Mouse (Mus musculus): ENCODE measurements at regions not wholly inside any gene's neighbourhood (a gene's known extent, or its start where the extent isn't known, plus 50 kb on each side); places are given as distances from the start of the nearest gene placed in this dataset.

DNA sequence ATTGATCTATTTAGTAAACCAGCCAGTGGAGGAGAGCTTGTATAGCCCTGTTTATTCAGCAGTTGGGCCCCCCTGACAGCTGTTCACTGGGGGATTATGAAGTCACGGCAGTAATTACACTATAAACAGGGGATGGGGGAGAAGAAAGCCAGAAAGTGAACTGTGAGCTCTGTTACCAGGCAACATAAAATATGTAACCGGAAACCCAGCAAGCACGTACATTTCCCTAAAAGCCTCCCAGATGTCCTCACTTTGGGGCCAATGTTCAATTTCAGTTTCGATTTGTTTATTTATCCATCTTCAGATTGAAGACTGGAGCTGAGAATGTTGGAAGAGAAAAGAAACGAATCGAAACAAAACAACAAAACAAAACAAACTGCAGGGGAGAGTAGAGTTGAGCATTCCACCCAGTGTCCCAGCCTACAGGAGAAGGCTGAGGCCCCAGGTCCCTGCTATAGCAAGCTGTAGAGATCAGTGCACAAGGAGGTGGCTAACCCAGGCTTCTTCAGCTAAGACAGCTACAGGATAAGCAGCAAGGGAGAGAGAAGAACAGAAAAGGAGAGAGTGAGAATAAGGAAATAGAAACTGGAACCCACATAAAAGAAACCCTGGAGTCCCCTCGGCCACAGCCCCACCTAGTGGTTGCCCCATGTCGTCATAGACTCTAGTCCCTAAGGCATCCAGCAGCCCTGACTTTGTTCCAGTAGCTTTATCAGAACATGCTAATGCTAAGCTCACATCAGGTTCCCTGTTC is 517.7 kb upstream of the Gm26657 start:
- intact Hi-C loops (cut with DNase I) = loop anchor here (2.0 to 5.0 kb wide), 2 partner anchors 270 to 707 kb away; no protein-coding TSS in a partner anchor
- Histone ChIP-seq H3K4me3 (peak overlapping the region; percentile 63), H3K27ac (peak overlapping the region; percentile 84)
- peak; percentile 83 for TF ChIP-seq CTCF (IDR thresholded peaks at IDR 0.05)
- DNase-seq = peak; percentile 76

DNA sequence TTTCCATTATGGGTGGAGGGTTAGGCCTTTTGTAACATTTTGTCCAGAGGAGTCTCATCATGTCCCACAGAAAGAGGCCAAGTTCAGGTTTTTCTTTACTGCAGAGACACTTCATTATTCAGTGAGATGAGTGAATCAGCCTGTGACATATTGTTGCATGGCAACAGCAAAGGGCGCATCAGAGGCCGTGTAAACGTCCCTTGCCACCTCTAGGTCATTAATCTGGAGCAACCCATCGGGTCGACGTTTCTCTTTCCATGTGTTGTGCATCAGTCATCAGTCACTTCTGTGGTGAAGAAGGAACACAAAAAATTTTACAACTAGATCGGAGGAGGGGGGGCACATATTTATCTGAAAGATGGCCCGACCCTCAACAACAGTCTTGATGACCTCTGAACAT is 519.3 kb upstream of the Gm26657 start:
- Histone ChIP-seq H3K27ac (no peak overlapping the region), H3K4me3 (no peak overlapping the region)
- intact Hi-C loops (cut with DNase I) = loop anchor here (5.0 kb wide), 1 partner anchor 272 kb away; no protein-coding TSS in a partner anchor
- TF ChIP-seq CTCF (IDR thresholded peaks at IDR 0.05) = no peak
- no peak for DNase-seq

DNA sequence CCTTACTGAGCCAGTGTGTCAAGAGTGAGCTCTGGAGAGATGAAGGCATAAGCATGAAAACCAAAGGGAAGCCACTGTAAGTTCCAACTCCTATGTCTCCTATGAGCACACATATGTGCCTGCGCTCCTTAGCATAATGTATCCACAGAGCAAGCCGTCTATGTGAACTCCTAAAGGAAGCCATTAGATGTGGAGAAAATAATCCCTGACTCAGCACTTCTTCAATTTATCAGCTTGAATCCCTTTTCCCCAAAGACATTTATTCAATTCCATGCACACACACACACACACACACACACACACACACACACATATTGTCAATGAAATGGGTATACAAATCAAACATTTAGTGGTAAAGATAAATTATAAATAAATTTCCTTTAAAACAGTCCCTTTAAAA is 530.4 kb upstream of the Gm26657 start:
- intact Hi-C loops (cut with DNase I) = no loop called here
- DNase-seq = no peak

DNA sequence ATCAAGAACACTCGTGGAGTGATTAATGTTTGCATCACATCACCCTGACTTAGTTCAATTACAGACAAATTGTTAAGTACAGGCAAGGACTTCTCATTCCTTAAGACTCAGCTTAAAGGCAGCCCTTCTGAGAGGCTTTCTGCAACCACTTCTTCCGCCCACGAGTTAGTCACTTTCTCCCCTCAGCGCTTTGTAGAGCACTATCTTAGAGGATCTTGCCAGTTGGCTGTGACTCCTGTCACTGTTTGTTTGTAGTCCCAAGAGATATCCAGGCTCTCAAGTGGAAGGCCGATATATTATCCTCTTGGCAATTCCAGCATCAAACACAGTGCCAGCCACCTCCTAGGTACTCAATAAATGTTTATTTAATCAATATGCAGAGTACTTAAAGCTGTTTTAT is 532.1 kb upstream of the Gm26657 start:
- H3K27ac ChIP-seq = no peak overlapping the region
- no peak overlapping the region for H3K4me3 ChIP-seq
- no peak for DNase-seq
- no peak for TF ChIP-seq CTCF (IDR thresholded peaks at IDR 0.05)
- intact Hi-C loops (cut with DNase I) = no loop called here

More for the DNA sequence above, 530.4 kb upstream of the Gm26657 start:
- H3K27ac ChIP-seq = no peak overlapping the region
- no peak for TF ChIP-seq CTCF (IDR thresholded peaks at IDR 0.05)
- H3K4me3 ChIP-seq = no peak overlapping the region

DNA sequence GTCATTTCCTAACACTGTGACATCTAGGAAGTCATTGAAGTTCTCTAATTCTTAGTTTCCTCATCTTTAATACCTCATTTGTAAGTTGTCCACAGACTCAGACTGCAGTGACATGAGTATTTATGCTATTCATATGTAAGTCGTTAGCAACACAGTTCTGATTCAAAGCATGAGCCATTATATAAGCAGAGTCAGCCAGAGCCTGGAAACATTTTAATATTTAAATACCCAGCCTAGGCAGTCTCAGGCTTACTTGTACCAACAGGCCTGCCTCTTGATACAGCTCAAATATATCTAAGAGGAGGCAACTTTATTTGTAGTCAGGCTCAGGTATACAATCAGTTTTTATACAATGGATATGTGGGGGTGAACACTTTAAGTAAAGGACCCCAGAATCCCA is 534.8 kb upstream of the Gm26657 start:
- no peak for TF ChIP-seq CTCF (IDR thresholded peaks at IDR 0.05)
- no peak overlapping the region for H3K4me3 ChIP-seq
- intact Hi-C loops (cut with DNase I) = no loop called here
- no peak for DNase-seq
- no peak overlapping the region for H3K27ac ChIP-seq

DNA sequence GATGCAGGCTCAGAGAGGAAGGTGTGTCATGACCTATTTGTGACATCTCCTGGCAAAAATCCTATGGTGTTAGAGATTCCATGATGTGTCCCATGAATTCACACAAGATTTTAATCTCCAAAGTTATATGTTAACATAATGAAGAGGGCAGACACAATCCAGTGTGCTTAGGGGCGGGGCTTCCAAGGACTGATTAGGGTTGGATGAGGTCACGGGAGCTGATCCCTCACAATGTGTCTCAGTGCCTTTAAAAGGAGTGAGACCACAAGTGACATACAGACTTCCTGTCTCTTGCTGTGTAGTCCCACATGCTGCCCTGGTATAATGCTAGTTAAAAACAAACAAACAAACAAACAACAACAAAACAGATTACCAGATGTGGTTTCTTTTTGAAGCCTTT is 546.5 kb upstream of the Gm26657 start:
- H3K27ac ChIP-seq = no peak overlapping the region
- intact Hi-C loops (cut with DNase I) = no loop called here
- no peak for DNase-seq
- no peak for TF ChIP-seq CTCF (IDR thresholded peaks at IDR 0.05)
- no peak overlapping the region for H3K4me3 ChIP-seq

DNA sequence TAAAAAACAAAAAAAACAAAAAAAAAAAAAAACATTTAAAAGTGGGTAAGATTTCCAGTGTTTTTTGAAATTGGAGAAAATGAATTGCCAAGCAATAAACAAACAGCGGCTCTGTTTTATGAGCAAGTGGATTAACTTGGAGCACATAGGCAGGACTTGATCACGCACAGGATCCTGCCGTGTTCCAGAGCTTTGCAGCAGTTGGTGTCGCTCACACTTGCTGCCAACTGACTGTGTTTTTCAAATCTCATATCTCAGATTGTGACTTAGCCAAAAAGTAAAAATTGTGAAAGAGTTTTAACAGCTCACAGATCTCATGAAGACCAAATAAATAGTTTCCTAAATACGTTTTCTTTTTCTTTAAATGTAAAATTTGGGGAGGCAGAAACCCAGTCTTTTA is 547.4 kb upstream of the Gm26657 start:
- H3K27ac ChIP-seq = no peak overlapping the region
- TF ChIP-seq CTCF (IDR thresholded peaks at IDR 0.05) = no peak
- intact Hi-C loops (cut with DNase I) = no loop called here
- DNase-seq = no peak
- no peak overlapping the region for H3K4me3 ChIP-seq

DNA sequence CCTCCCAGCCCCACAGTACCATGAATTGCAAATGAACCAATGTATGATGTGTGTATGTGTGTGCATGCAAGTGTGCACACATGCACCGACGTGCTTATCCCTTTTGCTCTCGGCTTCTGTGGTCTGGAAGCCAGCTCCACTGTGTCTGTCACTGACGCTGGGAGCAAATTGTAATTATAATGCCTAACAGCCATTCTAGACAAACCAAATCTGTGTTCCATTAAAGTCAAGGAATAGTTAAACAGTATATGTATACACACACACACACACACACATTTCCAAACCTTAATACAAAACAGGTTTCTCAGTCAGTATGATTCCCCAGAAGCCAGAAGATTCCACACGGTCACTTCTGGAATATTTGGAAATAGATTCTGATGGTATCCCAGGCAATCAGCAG is 560.3 kb upstream of the Gm26657 start:
- Histone ChIP-seq H3K27ac (no peak overlapping the region), H3K4me3 (no peak overlapping the region)
- no peak for TF ChIP-seq CTCF (IDR thresholded peaks at IDR 0.05)
- intact Hi-C loops (cut with DNase I) = no loop called here
- DNase-seq = no peak

DNA sequence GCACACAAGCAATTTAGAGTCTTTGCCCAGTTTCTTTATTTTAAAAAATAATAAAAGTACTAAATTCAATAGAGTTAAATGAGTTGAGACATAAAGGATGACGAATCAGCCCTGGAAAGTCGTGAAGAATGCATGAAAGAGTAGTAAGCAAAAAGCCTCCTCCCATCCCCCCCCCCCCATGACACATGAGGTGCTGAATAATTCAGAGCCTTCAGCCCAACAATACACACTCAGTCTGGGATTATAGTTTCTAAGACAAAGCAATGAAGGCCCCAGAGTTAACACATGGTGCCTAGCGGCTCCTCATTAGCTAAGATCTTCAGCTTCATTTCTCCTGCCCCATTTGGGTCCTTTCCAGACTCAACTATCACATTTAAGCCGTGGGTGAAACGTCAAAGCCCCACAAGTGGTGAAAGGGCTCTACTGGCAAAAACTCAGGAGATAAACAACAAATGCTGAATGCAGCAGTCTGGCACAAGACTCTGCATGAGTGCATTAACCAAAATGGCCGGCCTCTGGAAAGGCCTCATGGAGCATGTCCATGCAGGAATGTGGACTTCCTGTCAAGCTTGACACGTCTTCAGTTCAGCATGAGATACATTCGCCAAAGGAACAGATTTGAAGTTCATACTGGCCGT is 560.9 kb upstream of the Gm26657 start:
- no peak for TF ChIP-seq CTCF (IDR thresholded peaks at IDR 0.05)

DNA sequence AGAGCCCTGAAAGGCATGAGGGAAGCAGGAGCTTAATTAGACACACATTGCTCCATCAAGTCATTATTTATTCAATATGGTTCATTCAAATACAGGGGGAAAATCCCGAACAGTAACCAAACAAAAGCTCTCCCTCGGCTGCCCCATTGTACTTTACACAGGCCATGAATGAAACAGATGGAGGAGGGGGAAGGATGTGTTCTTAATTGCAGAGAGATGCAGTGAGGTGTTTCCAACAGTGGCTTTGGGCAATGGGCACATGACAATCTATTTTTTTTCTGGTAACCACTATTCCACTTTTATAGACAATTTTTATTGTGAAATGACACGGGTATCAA is 578.6 kb upstream of the Gm26657 start:
- Histone ChIP-seq H3K27ac (no peak overlapping the region), H3K4me3 (no peak overlapping the region)
- intact Hi-C loops (cut with DNase I) = no loop called here
- DNase-seq = no peak
- no peak for TF ChIP-seq CTCF (IDR thresholded peaks at IDR 0.05)

More for the DNA sequence above, 560.9 kb upstream of the Gm26657 start:
- intact Hi-C loops (cut with DNase I) = no loop called here
- no peak overlapping the region for H3K4me3 ChIP-seq
- no peak for DNase-seq
- no peak overlapping the region for H3K27ac ChIP-seq

DNA sequence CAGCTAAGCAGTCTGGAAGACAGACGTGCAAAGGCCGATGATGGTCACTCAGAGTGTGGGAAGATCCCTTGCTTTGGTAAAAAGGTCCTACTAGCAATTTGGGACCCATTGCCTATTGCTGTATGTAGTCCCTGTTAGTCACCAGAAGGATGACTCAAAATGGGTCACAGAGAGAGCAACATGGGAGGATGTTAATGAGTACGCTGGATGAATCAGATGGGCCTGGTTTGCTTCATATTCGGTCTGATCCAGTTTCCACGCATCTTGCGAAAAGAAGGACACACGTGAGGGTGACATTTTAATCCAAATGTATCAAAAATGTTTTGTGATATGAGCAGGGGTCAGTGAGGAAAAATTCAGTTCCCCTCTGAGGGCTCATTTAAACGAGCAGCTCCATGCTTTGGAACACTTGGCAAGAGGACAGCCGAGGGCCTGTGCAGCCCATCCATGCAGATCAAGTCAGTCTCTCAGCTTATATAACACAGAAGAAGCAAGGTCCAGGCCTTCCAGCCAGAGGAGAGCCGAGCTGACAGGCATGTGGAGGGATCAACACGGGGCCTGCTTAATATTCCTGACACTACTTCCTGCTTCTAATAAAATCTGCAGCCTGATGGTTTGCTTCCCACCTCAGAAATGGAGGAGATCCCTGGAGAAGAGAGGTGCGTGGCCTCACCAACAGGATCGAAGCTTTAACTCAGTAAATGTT is 579.2 kb upstream of the Gm26657 start:
- intact Hi-C loops (cut with DNase I) = no loop called here
- DNase-seq = no peak
- Histone ChIP-seq H3K4me3 (no peak overlapping the region), H3K27ac (no peak overlapping the region)
- no peak for TF ChIP-seq CTCF (IDR thresholded peaks at IDR 0.05)

DNA sequence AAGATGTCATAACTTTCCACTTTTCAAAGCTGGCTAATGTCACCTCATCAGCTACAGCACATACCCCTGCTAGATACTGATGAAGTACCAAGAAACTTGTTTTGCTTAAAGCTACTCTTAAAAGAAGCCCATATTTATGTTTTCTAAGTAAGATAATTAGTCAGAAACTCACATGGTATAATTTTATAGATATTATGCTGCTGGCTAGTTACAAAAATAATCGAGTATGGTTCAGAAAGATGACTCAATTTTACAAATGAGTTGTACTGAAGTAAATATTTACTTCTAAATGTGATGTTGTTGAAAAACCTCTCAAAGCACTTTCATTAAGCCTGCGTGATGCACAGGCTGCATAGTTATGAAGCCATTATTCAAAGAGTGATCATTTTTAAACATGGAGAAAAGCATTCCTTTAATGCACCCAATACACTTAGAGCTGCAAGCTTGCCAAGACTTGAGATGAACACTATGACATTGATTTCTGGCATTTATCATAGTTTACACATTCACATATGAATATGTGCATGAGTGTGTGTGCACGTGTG is 582.3 kb upstream of the Gm26657 start:
- Histone ChIP-seq H3K27ac (no peak overlapping the region), H3K4me3 (no peak overlapping the region)
- no peak for DNase-seq
- intact Hi-C loops (cut with DNase I) = no loop called here
- no peak for TF ChIP-seq CTCF (IDR thresholded peaks at IDR 0.05)

DNA sequence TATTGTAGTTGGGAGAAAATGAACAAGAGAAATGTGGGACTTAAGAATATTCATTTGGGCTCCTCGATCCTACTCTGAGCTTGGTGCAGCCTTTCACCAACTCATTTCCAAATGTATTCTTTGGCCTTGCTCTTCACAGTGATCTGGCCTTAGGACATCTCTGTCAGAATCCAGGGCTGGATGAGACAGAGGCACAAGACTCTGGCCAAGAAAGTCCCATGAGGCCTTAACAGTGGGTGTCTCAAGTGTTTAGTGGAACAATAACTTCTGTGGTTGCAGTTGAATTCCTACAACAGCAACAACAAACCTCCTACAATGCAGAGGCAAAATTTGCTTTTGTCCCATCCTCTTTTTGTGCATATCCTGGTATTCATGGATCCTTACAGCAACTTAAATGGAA is 589.2 kb upstream of the Gm26657 start:
- intact Hi-C loops (cut with DNase I) = no loop called here
- no peak for TF ChIP-seq CTCF (IDR thresholded peaks at IDR 0.05)
- DNase-seq = peak; percentile 38
- H3K4me3 ChIP-seq = no peak overlapping the region
- no peak overlapping the region for H3K27ac ChIP-seq
